Mouse (Mus musculus) left cerebral cortex, postnatal 4 days (tissue): Measurements from ENCODE around the gene Bckdha. TPM values are rescaled to one million over a fixed set of nuclear protein-coding genes. Genes with fewer than 3 reads are reported as not detected.

Experiments
- DNase-seq: peaks from one replicate; pipeline ENCODE4 v3.0.0-alpha.2; 2022
- intact Hi-C: fragments of 180-260 bp; cut with DNase I; formaldehyde crosslinking; loops from one replicate; pipeline ENCODE4 v1.15.1; 2025
- total RNA-seq, 2 experiments: library from RNA; stranded (reverse); gene quantifications; 2 replicates each; pipeline ENCODE4 v1.2.3; 2021

Gene Bckdha
- total RNA-seq, 2 experiments from 2014 or later = 23.6 to 24.7 TPM

- DNase-seq = no peak
- intact Hi-C loops = no loop called here
Observed at GRCm38 (mm10) chr7:25649839-25650238, 8.9 kb downstream of the Bckdha start.

DNA sequence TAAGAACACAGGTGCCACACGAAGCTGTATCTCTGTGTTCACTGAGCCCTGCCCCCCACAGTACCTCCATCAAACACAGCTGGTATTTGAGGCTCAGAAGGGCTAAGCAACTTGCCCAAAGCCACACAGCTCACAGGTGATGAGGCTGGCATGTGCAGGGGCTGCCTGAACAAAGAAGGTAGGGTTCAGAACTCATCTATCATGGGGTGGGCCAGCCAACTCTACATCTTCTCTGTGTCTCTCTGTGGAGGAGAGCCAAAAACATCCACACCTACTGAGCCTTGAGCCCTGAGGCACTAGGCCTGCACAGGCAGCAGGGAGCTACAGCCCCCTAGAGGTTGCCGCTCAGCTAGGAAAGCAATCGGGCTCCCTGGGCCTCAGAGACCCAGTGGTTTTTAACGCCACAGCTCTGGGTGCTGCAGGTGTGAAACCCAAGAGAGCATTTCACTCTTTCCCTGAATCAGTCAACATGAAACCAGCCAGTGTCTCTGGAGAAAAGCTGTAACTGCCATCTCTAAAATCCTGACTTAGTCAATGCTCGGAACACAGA, 11.1 kb downstream of the Bckdha start:
- intact Hi-C loops = no loop called here
- no peak for DNase-seq

GRCm38 (mm10) chr7:25645074-25645473, 13.7 kb downstream of the Bckdha start:
- intact Hi-C loops = no loop called here
- no peak for DNase-seq

DNA sequence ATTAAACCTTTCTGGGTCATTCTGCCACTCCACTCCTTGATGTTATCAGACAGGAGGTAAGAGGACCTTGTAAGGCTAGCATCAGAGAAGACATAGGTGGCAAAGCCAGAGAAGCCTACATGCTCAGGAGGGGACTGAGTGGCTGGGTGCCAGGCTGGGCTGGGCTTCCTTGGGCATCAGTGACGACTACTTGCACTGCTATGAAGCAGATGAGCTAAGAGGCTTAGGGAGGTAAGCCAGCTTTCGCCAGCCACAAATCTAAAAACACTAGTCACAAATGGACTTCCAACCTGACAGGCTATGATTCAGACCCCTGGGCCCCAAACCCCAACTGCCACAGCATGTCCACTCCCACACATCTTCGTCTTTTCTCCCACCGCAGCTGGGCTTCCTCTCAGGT, 14.2 kb downstream of the Bckdha start:
- intact Hi-C loops = no loop called here
- DNase-seq = no peak

GRCm38 (mm10) chr7:25644136-25644535, 14.6 kb downstream of the Bckdha start:
- intact Hi-C loops = no loop called here
- no peak for DNase-seq

DNA sequence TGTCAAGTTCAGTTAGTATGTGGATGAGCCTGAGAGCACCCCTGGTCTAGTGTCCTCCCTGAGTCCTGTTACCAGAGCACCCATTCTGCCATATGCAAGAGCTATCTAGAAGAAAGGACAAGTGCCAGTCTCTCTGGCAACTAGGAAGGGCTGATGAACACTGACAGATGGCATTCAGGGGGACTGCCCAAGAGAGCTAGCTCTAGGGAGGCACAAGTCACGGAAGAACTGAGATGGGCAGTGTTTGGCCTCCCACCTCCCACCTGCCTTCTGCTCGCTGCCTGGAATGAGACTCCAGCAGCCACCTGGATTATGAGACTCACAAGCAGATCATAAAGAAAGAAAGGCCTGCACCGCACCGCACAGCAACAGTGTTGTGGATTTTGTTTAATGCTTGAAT, 19.0 kb downstream of the Bckdha start:
- intact Hi-C loops = no loop called here
- DNase-seq = no peak

DNA sequence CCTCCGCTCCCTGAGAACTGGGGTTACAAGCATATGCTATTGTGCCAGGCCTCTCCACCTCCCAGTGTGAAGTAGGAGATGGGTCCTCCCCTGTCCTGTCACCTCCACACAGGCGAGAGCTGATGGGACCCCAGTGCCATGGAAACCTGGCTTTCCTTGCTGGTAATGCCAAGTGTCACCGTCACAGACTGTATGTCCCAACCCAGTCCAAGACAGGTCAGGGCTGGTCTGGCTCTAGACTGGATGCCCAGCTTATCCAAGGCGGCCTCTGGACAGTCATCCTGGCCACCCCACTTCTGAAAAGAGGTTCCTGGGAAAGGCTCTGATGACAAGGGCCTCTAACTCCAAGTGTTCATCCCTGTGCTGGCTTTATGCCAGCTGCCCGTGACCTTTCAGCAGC, 21.7 kb downstream of the Bckdha start:
- intact Hi-C loops = no loop called here

DNA sequence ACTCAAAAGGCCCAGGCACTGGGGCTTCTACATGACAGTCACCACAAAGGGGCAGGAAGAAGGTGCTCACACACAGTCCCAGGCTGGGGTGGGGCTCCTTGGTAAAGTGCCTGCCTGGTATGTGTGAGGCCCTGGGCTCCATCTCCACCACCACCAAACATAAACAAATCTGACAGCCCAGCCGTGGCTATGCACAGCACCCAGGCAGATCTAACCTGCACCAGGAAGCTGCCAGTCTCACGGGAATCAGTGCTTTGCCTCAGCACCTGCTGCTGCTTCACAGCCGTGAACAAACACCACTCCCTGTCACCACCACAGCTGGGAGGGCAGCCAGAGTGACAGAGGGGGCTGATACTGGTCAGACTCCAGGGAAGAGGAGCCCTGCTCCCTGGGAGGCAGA, 22.4 kb downstream of the Bckdha start:
- intact Hi-C loops = no loop called here
- DNase-seq = no peak

More for the DNA sequence above, 21.7 kb downstream of the Bckdha start:
- no peak for DNase-seq

DNA sequence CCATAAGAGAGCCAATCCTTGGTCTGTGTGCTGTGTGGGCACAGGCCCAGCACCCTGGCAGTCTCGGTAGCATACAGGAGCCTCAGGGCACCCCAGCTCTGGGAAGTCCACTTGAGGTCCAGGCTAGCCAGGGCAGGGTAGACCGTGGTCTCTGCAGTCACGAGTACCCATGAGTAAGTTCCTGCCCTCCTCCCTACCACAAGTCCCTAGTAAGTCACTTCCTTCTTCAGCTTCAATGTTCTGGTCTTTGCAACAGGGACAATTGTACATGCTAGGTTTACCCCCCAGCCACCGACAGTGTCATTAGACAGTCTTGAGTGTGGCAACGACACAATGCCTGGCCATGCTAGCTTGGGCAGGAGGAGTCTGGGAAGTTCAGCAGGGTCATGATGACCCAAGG, 26.1 kb downstream of the Bckdha start:
- intact Hi-C loops = no loop called here
- DNase-seq = no peak

DNA sequence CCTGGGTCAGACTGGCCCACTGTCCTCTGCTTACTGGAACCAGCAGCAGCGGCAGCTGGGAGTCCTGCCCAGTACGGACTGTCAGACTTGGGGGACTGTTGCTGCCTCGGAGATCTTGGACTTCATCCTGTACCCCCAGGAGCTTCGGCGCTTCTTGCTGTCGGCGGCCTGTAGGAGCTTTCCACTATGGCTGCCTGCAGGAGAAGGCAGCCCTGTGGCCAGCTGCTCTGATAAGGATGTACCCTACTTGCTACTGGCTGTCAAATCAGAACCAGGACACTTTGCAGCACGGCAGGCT, 30.5 kb downstream of the Bckdha start:
- intact Hi-C loops = no loop called here
- no peak for DNase-seq

- intact Hi-C loops = no loop called here
- peak; percentile 45 for DNase-seq
Observed at GRCm38 (mm10) chr7:25627431-25628322, 31.1 kb downstream of the Bckdha start.

- no peak for DNase-seq
- intact Hi-C loops = no loop called here
Observed at GRCm38 (mm10) chr7:25626509-25627430, 32.0 kb downstream of the Bckdha start, which contains the start of gene B3gnt8. Gene B3gnt8, plus strand, starts transcription at chr7:25626654.

GRCm38 (mm10) chr7:25625594-25626250, 33.1 kb downstream of the Bckdha start:
- intact Hi-C loops = no loop called here
- no peak for DNase-seq

GRCm38 (mm10) chr7:25624851-25625250, 33.9 kb downstream of the Bckdha start:
- intact Hi-C loops = no loop called here
- no peak for DNase-seq

DNA sequence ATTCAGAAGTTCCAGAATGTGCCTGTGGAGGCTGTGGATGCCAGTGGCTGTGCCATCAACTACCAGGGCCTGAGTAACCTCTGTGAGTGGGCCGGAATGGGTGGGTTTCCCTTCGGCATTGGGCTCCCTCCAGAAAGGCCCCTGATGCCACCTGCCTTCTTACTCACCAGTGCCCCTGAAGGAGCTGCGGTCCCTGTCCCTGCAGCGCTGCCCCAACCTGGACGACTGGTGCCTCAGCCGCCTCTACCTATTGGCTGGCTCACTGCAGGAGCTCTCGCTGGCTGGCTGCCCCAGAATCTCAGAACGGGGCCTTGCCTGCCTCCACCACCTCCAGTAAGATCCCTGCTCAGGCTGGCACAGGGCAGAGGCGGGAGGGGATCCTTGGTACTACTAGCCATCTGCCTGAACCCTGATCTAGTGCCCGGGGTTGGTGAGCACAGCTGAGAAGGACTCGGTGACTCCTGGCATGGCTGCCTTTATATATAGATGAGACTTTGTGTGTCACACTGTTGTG, 34.9 kb downstream of the Bckdha start:
- intact Hi-C loops = no loop called here
- DNase-seq = no peak

GRCm38 (mm10) chr7:25620751-25621150, 38.0 kb downstream of the Bckdha start:
- DNase-seq = no peak
- intact Hi-C loops = no loop called here

GRCm38 (mm10) chr7:25620101-25620500, 38.7 kb downstream of the Bckdha start:
- intact Hi-C loops = no loop called here
- DNase-seq = no peak

DNA sequence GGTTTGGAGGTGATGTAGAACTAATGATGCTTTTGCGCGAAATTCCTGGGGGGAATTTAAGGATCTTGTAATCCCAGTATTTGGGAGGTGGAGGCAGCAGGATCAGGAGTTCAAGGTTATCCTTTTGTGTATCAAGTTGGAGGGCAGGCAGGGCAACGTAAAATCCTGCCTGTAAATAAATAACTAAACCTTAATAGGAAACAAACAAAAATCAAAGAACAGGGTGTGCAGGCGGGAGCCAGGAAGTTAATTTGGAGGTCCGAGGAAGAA, 39.1 kb downstream of the Bckdha start:
- intact Hi-C loops = no loop called here
- no peak for DNase-seq

DNA sequence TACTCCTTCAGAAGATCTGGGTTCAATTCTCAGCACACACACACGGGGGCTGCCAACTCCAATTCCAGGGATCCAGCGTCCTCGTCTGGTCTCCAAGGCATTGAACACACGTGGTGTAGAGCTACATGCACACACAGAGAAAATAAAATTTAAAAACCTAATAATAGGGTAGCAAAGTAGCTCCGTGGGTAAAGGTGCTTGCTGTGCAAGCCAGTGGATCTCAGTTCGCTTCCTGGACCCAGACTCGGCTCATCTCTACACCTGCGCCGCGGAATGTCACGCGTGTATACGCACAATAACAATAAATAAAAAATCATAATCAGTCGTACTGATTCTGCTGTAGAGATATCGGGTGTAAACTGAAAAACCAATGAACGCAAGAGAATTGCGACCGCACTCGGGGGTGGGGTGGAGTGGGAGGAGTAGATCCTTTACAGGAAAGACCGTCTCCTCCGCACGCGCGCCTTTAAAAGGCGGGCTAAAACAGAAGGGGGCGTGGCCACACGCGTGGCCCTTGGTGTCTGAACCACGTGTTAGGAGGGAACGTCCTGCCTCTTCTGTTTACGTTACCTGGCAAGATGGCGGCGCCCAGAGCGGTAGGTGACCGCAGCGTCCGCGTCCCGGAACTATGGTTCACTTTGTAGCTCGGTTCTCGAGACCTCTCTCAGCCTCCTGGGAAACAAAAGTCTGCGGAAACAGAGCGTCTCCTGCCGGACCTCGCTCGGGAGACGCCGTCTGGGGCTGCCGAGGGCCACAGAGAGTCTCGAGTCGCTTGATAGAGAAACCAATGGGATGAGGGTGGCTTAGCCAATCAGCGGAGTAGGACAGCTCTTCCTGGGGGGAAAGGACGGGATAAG, 39.7 kb downstream of the Bckdha start, which contains the start of gene Dmac2:
Gene Dmac2 (plus strand): TSS at position 550 of the 857 bp plus-strand sequence.
- intact Hi-C loops = no loop called here
- peak; percentile 93 for DNase-seq
